Mouse (Mus musculus) liver, embryonic 14.5 days (tissue): ENCODE measurements around the gene Loxl4. TPM values are rescaled to one million over a fixed set of nuclear protein-coding genes. Genes with fewer than 3 reads are reported as not detected.

Experiments used
- ATAC-seq: fragments of 200-750 bp; cut with Nextera tagmentation; 2 replicates; pipeline ENCODE4 v1.8.0; 2017; ENCODE audit warnings: moderate number of reproducible peaks, mild to moderate bottlenecking, moderate library complexity; ENCODE audit not compliant: insufficient read depth
- DNase-seq, 3 experiments: peaks; one replicate each; pipeline ENCODE4 v3.0.0-alpha.2; 2012 to 2013; ENCODE audit warnings: low read depth in 3 of 3, low spot score in 3 of 3
- H3K27ac ChIP-seq: fragments of 300-500 bp; sonication (generic); 2 replicates; pipeline ENCODE4 v1.5.1; 2014; ENCODE audit warnings: moderate library complexity, mild to moderate bottlenecking, control low read depth, inconsistent platforms
- H3K27me3 ChIP-seq: fragments of 300-500 bp; sonication (generic); 2 replicates; pipeline ENCODE4 v1.6.1; 2014; ENCODE audit warnings: mild to moderate bottlenecking, low read length, moderate library complexity; ENCODE audit not compliant: control insufficient read depth, insufficient read depth
- H3K36me3 ChIP-seq: fragments of 300-500 bp; sonication (generic); replicated peaks from 2 replicates; pipeline ENCODE4 v1.6.1; 2014; ENCODE audit warnings: low read depth; ENCODE audit not compliant: control insufficient read depth, insufficient read depth
- H3K4me1 ChIP-seq, 2 experiments: fragments of 200-500 bp in 1 of 2; fragments of 300-500 bp in 1 of 2; sonication (generic) in 1 of 2; replicated peaks; 2 replicates each; pipeline ENCODE4 v1.6.1; 2012 to 2014; ENCODE audit warnings: antibody characterized with exemption in 1 of 2, inconsistent platforms in 1 of 2, low read length in 1 of 2; ENCODE audit not compliant: control insufficient read depth in 2 of 2, insufficient read depth in 2 of 2
- H3K4me2 ChIP-seq: fragments of 300-500 bp; sonication (generic); 2 replicates; pipeline ENCODE4 v1.6.1; 2014; ENCODE audit warnings: low read depth, mild to moderate bottlenecking, control low read depth, moderate library complexity
- H3K4me3 ChIP-seq, 2 experiments: fragments of 200-500 bp in 1 of 2; fragments of 300-500 bp in 1 of 2; sonication (generic) in 1 of 2; 2 replicates each; pipeline ENCODE4 v1.5.1; 2012 to 2014; ENCODE audit warnings: low read depth in 2 of 2, low read length in 2 of 2, mild to moderate bottlenecking in 2 of 2, control low read depth in 1 of 2, inconsistent platforms in 1 of 2, moderate library complexity in 1 of 2; ENCODE audit not compliant: insufficient read depth in 1 of 2
- H3K9ac ChIP-seq: fragments of 300-500 bp; sonication (generic); replicated peaks from 2 replicates; pipeline ENCODE4 v1.6.1; 2014; ENCODE audit warnings: mild to moderate bottlenecking, control low read depth, moderate library complexity
- H3K9me3 ChIP-seq: fragments of 300-500 bp; sonication (generic); 2 replicates; pipeline ENCODE4 v1.6.1; 2016; ENCODE audit warnings: low read length, mixed read lengths; ENCODE audit not compliant: control insufficient read depth
- CTCF ChIP-seq: IDR thresholded peaks from 2 replicates; pipeline ENCODE4 v1.5.1; 2016; ENCODE audit warnings: antibody characterized with exemption, low read depth, control low read depth
- EP300 ChIP-seq: IDR thresholded peaks from 2 replicates; pipeline ENCODE4 v1.6.1; 2016; ENCODE audit warnings: antibody characterized with exemption, low read depth
- WGBS: fragments of 180-500 bp; shearing (Covaris S2); extraction: QIAGEN DNeasy Blood & Tissue Kit; methylation state at CpG from one replicate; pipeline ENCODE4 v1.1.7; 2014; ENCODE audit not compliant: insufficient replicate concordance; 5-methylcytosine and 5-hydroxymethylcytosine counted together
- polyA plus RNA-seq, 2 experiments: library from polyadenylated mRNA; depleted of rRNA in 1 of 2; stranded (reverse) in 1 of 2; unstranded in 1 of 2; fragments of >200 nt; fragmentation: Nextera tagmentation in 1 of 2; extraction: Ambion mirVana in 1 of 2; gene quantifications; 2 replicates each; pipeline versions ENCODE4 v1.2.1 to v1.2.3; 2012 to 2014

Loxl4 gene
- polyA plus RNA-seq, 2 experiments = 0.05 to 0.06 TPM

- Histone ChIP-seq H3K27ac (no peak overlapping the region), H3K27me3 (no peaks in the 10 kb centered on the region), H3K4me2 (no peak overlapping the region), H3K9ac (no peak overlapping the region), H3K4me1 (no peaks in the 10 kb centered on the region; a peak in 1 of 4 replicates), H3K4me3 (no peak overlapping the region), H3K9me3 (no peaks in the 10 kb centered on the region), H3K36me3 (peaks cover 13% of the 10 kb centered on the region)
- DNase-seq (no peak), ATAC-seq (no peak)
- WGBS = 71% methylated on average over 3 of the region's 3 CpGs
- TF ChIP-seq EP300 (no peak), CTCF (no peak)
Measured at GRCm38 (mm10) chr19:42558701-42559100, 53.9 kb downstream of the Loxl4 start.

Other genes with a start within 250 kb of the Loxl4 start
- 0.03 and 0.06 TPM in 2 replicates for gene Crtac1, start 181.0 kb downstream of the Loxl4 start, polyA plus RNA-seq (2012; rRNA removed)
- gene Crtac1, start 181.0 kb downstream of the Loxl4 start, polyA plus RNA-seq (2014; fragmentation: Nextera tagmentation; extraction: Ambion mirVana) = not detected in 2 replicates
- 4.2 and 7.8 TPM in 2 replicates for gene R3hcc1l, start 94.1 kb downstream of the Loxl4 start, polyA plus RNA-seq (2012; rRNA removed)
- gene R3hcc1l, start 94.1 kb downstream of the Loxl4 start, polyA plus RNA-seq (2014; fragmentation: Nextera tagmentation; extraction: Ambion mirVana) = 8.6 and 12.2 TPM in 2 replicates
- gene Pyroxd2, start 140.0 kb upstream of the Loxl4 start, polyA plus RNA-seq (2012; rRNA removed) = 2.8 and 3.2 TPM in 2 replicates
- gene Pyroxd2, start 140.0 kb upstream of the Loxl4 start, polyA plus RNA-seq (2014; fragmentation: Nextera tagmentation; extraction: Ambion mirVana) = 1.4 and 2.0 TPM in 2 replicates
- 6.1 and 6.2 TPM in 2 replicates for gene Hps1, start 167.2 kb upstream of the Loxl4 start, polyA plus RNA-seq (2012; rRNA removed)
- gene Hps1, start 167.2 kb upstream of the Loxl4 start, polyA plus RNA-seq (2014; fragmentation: Nextera tagmentation; extraction: Ambion mirVana) = 4.6 and 5.1 TPM in 2 replicates